Mouse (Mus musculus): ENCODE measurements around the gene Zfp747.

Zfp747 gene

GRCm38 (mm10) chr7:127335604-127336003 lies 40.2 kb downstream of the Zfp747 start:
- no peak for DNase-seq (ENCODE audit: low read depth, low spot score)

GRCm38 (mm10) chr7:127333240-127333639 lies 42.6 kb downstream of the Zfp747 start:
- DNase-seq (ENCODE audit: low read depth, low spot score), result no peak

DNA sequence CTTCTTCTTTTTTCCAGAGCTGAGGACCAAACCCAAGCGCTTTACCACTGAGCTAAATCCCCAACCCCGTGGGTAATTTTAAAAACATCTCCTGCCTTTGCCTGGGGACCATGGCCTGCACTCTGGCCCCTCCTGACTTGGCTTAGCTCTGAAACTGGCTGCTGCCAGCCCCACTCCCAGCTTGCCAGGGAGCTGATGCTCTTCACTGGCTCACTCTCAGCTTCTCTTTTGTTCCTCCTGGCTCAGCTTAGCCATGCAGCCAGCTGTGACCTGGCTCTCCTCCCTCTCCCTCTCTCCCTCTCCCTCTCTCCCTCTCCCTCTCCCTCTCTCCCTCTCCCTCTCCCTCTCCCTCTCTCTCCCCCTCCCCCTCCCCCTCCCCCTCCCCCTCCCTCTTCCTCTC lies 49.2 kb downstream of the Zfp747 start:
- DNase-seq (ENCODE audit: low read depth, low spot score), result peak; percentile 94

- DNase-seq (ENCODE audit: low read depth, low spot score), result no peak
Observed at GRCm38 (mm10) chr7:127325550-127325949, 50.3 kb downstream of the Zfp747 start.

DNA sequence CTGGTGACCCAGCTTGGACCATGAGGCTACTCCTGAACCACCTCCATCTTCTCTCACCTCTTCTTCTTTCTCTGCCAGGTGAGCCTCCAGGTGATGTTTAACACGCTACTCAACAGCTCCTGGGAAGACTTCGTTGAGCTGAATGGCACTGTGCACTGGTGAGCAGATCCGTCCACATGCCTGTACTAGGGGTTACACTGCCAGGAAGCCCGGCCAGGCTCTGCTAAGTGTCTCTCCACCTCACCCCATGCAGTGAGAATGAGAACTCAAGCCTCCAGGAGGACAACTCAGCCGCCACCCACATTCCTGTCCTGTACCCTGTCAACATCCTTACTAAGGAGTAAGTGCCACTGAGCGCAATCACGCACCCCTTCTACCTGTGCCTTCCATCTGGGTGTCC lies 50.9 kb downstream of the Zfp747 start:
- DNase-seq (ENCODE audit: low read depth, low spot score), result no peak
